9 mouse cellular contexts compared by ENCODE assay signal in the genomic region with DNA sequence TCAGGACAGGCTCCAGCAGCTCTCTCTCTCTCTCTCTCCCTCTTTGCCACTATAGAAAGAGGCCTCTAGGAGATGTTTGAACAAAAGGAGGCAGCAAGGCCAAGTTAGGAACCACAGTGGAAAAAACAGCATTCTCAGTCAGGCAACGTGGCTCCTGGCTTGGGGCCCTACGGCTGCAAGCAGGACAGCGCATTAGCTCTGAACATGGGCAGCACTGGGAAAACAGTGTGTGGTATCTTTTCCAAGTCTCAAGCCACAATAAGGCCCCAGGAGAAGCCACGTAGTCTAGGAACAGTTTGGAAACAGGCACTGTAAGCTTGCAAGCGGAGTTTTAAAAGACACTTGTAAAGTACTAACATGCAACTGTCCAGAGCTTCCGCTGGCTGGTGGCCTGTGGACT. TPM values are rescaled to one million over a fixed set of nuclear protein-coding genes. Genes with fewer than 3 reads are reported as not detected.
A peak's percentile ranks its signal among the peaks of the same experiment; 100 is the strongest.
DNase-seq lines count a peak whose midpoint lies in the region; ATAC-seq lines count a peak whose summit lies in the region.
"Had no signal": no experiment of that assay in that cellular context is flagged by ENCODE, and none has a peak within 500 bp of the region (broad histone marks: within the 10 kb centered on the region; RNA-seq: fewer than 3 reads in every experiment).

No protein-coding gene starts in this region.

- H3K36me3 ChIP-seq in limb, embryonic 12.5 days, result peaks cover 21% of the 10 kb centered on the region
- H3K36me3 ChIP-seq: liver, embryonic 15.5 days had no signal

- no peaks in the 10 kb centered on the region for H3K27me3 ChIP-seq in limb, embryonic 12.5 days

- 77% methylated on average over 6 of the region's 6 CpGs for WGBS in limb, embryonic 12.5 days

- peaks cover 52% of the 10 kb centered on the region for H3K4me1 ChIP-seq in limb, embryonic 12.5 days (replicated peaks)

- peak overlapping the region; percentile 92 for H3K4me3 ChIP-seq in limb, embryonic 12.5 days (replicated peaks)
- H3K4me3 ChIP-seq: liver, embryonic 15.5 days had no signal

- no peak overlapping the region; the same call in 1 of the 2 replicates for H3K27ac ChIP-seq in limb, embryonic 12.5 days
- H3K27ac ChIP-seq: liver, embryonic 15.5 days had no signal

- no peaks in the 10 kb centered on the region for H3K9me3 ChIP-seq in limb, embryonic 12.5 days
- H3K9me3 ChIP-seq: liver, embryonic 15.5 days had no signal

- no peak for ATAC-seq in limb, embryonic 12.5 days (ENCODE audit: insufficient number of reproducible peaks, insufficient read depth, low FRiP score, low TSS enrichment, low read depth)

- H3K4me2 ChIP-seq in limb, embryonic 12.5 days, result peak overlapping the region; percentile 91

- peak overlapping the region; percentile 42; the same call in 1 of the 2 replicates for H3K9ac ChIP-seq in limb, embryonic 12.5 days (replicated peaks)
- H3K9ac ChIP-seq: liver, embryonic 15.5 days had no signal

- intact Hi-C loops in gastrocnemius, postnatal 14 days (cut with DNase I; ENCODE audit: low total_unique reads), result loop anchor here (5.0 kb wide), 1 partner anchor 96 kb away; no protein-coding TSS in a partner anchor
- intact Hi-C loops in left cerebral cortex, postnatal 36 days (cut with DNase I), result no loop called here

- DNase-seq in cerebellum, postnatal 25 days, result peak; percentile 37 to 51
- no peak for DNase-seq in cerebellum, adult 9-10 months
- DNase-seq in NIH3T3 (ENCODE audit: low read depth), result peak; percentile 38
- DNase-seq in gastrocnemius, postnatal 14 days, result peak; percentile 52
- DNase-seq in right cerebral cortex, adult 18-20 months, result no peak
- DNase-seq in left cerebral cortex, postnatal 36 days (ENCODE audit: low spot score in 2 of 2), result no peak
- DNase-seq in thymus, postnatal 10 days (ENCODE audit: low spot score in 2 of 2), result no peak

RNA-seq across cellular contexts. Expression of a gene that starts 2.3 kb away (rescaled TPM):
- 10 to 100 TPM; 18.7 to 22.9 TPM for total RNA-seq in gastrocnemius, postnatal 14 days (2021)
- polyA plus RNA-seq in limb, embryonic 12.5 days (2016; fragmentation: Nextera tagmentation; extraction: Ambion mirVana), result 63.4 and 66.2 TPM in 2 replicates
- total RNA-seq in left cerebral cortex, postnatal 36 days (2021), result 10 to 100 TPM; 31.7 to 31.9 TPM

RNA-seq across cellular contexts. Expression of a gene that starts 43.5 kb away (rescaled TPM):
- total RNA-seq in gastrocnemius, postnatal 14 days (2021), result 1 to 10 TPM; 1.4 to 1.5 TPM
- polyA plus RNA-seq in limb, embryonic 12.5 days (2016; fragmentation: Nextera tagmentation; extraction: Ambion mirVana), result 0.70 and 0.76 TPM in 2 replicates
- total RNA-seq in left cerebral cortex, postnatal 36 days (2021), result under 1 TPM; 0.36 to 0.86 TPM

RNA-seq across cellular contexts. Expression of a gene that starts 56.2 kb away (rescaled TPM):
- 1 to 10 TPM; 2.9 to 3.0 TPM for total RNA-seq in gastrocnemius, postnatal 14 days (2021)
- 7.8 and 7.9 TPM in 2 replicates for polyA plus RNA-seq in limb, embryonic 12.5 days (2016; fragmentation: Nextera tagmentation; extraction: Ambion mirVana)
- total RNA-seq in left cerebral cortex, postnatal 36 days (2021), result 10 to 100 TPM; 19.6 to 23.6 TPM

Comparison
In these comparisons a context has a peak if more than half of its experiments do, and no peak if none do; other contexts are left out.
1. DNase-seq: peak in cerebellum, postnatal 25 days (2 of 2), NIH3T3 (single experiment) and gastrocnemius, postnatal 14 days (single experiment); none in cerebellum, adult 9-10 months (single experiment), right cerebral cortex, adult 18-20 months (single experiment), left cerebral cortex, postnatal 36 days (0 of 2) and thymus, postnatal 10 days (0 of 2).
2. RNA of a gene that starts 56.2 kb away (total RNA-seq): 19.6 to 23.6 TPM in left cerebral cortex, postnatal 36 days; 2.9 to 3.0 TPM in gastrocnemius, postnatal 14 days; every median in the first group is over 4 times any median in the second.